Mouse (Mus musculus): ENCODE data around the gene Sass6.

Gene Sass6

DNA sequence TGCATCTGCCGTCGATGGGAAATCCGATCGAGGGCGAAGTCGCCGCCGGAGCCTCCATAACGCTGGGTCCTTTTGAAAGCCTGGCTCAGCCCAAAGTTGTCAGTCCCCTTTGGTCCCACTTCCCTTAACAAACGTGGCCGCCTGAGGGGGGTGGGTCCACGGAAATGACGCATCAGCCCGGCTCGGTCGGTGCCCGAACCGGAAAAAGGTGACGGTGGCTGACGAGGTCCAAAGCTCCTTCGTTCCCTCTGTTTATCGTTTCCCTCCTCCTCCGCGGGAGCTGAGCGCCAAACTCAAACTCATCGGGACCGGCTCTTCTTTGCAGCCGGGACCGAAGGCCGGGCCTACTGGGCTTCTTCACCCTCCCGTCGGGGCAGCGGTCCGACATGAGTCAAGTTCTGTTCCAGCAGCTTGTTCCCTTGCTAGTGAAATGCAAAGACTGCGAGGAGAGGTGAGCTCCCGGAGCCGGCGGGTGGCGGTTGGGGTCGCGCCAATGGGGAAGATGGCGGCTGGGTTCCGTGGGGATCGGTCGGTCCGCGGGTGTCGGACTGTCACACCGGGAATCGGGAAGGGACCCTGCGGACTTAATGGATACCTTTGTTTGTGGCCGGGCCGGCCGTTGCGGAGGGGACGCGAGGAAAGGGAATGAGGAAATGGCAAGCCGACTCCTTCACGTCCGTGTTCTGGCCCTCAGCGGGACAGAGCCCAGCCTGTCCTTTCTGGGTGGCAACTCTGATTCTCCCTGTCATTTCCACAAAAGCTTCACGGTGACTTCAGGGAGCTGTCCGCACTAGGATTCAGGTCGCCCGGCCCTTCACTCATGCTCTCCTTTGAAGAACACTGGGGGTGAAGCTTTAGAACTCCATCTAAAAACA, at the start of gene Sass6:
Gene Sass6 (plus strand): TSS at position 255 of the 875 bp plus-strand sequence.
- under 1% methylated on average over 65 of the region's 65 CpGs for WGBS

- WGBS, result 93% methylated on average over 5 of the region's 5 CpGs
Measured at GRCm38 (mm10) chr3:116547430-116547829, 47.4 kb upstream of the Sass6 start.

GRCm38 (mm10) chr3:116551362-116551761, 43.4 kb upstream of the Sass6 start:
- 60% methylated on average over 5 of the region's 5 CpGs for WGBS

DNA sequence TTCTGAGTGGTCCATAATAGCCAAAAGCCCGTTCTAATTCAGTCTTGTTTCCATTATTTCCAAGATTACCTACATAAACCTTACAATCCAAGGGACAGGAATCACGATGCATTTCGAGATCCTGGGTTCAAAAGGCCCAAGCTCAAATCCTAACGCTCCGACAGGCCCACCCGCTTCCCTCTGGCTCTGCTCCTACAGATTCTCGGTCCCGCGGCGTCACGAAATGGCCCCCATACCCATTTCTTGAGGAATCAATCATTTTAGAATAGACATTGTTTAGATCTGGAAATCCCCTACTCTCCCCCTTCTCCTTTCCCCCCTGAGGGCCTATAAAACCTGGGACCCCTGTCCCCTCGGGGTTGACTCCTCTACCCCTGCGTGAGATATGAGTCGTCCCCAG, 33.5 kb upstream of the Sass6 start:
- WGBS, result 96% methylated on average over 14 of the region's 14 CpGs

DNA sequence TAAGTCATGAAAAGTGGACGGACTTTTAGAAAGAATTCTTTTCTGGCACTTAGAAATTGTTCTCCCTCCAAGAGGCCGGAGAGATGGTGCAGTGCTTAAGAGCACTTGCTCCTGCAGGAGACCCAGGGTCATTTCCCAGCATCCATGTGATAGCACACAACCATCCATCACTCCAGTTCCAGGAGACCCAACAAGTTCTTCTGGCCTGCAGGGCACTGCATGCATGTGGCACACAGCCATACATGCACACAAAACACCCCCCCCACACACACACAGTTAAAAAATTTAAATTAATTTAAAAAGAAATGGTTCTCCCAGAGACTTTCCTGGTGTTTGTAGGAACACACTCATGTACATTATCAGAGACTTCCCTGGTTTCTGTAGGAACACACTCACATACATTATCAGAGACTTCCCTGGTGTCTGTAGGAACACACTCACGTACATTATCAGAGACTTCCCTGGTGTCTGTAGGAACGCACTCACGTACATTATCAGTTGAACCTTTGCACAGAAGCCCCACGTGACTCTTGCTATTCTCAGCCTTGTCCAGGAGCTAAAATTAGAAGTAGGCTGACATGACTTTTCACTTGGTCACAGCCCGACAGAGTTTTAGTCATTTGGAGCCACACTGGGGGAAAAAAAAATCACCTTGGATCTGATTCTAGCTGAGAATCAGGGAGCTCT, 32.2 kb upstream of the Sass6 start, which contains the start of gene Lrrc39:
Gene Lrrc39 (plus strand): TSS at position 566 of the 687 bp plus-strand sequence.
- WGBS, result 73% methylated on average over 7 of the region's 7 CpGs

DNA sequence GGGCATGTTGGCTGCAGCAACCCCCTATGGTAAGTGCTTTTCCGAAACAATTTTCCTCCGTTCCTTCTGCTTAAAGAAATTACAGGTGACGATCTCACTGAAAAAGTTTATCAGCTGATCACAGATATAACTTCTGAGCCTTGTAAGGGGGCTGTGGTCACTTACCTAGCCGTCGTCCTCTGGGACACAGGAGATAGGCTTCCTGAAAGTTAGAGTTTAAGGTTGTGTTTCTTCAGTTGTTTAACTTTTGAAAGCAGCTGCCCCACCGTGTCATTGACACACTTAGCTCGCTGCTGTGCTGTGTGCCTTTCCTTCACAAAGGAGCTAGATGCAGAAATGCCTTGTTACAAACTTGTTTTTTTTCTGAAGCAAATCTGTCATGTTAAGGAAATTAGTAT, 31.7 kb upstream of the Sass6 start:
- WGBS, result 78% methylated on average over 7 of the region's 7 CpGs

DNA sequence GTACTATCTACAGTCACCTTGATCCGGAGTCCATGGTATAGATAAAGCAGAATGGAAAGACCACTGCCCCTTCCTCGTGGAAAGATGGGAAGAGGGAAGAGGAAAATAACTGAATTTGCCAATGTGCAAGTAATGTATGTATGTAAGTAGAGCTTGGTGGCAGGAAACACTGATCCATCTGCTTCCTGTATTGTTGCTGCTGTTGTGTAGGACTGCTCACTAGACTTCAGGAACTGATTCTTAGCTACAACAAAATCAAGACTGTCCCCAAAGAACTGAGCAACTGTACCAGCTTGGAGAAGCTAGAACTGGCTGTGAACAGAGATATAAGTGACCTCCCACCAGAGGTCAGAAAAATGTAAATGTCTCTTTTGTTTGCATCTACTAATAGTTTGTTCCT, 24.2 kb upstream of the Sass6 start:
- WGBS, result 71% methylated on average over 2 of the region's 2 CpGs

GRCm38 (mm10) chr3:116577286-116577685, 17.5 kb upstream of the Sass6 start:
- WGBS, result 61% methylated on average over 3 of the region's 3 CpGs

- WGBS, result 64% methylated on average over 9 of the region's 9 CpGs
Measured at GRCm38 (mm10) chr3:116582201-116582600, 12.6 kb upstream of the Sass6 start.

- WGBS, result 2% methylated on average over 22 of the region's 22 CpGs
Measured at GRCm38 (mm10) chr3:116594076-116594727, 580 bp upstream of the Sass6 start.

GRCm38 (mm10) chr3:116595603-116595991, 815 bp downstream of the Sass6 start:
- 8% methylated on average over 10 of the region's 10 CpGs for WGBS

DNA sequence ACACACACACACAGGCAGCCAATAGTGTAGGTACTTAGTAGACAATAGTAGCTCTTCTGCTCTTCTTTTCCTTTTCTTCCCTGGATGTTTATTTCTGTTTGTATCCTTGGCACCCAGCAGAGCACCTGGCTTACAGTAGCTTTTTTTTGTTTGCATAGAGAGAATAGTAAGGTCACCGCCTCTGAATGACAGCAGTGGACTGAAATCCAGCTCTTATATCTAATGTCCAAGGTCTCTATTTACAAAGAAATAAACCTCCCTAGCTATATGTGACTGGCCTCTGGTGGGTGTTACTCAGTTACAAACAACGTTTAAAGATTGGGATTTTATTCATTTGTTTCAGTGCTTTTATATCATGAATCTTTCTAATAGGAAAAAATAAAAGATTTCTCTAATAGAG, 4.9 kb downstream of the Sass6 start:
- WGBS, result 74% methylated on average over 2 of the region's 2 CpGs

- WGBS, result 85% methylated on average over 5 of the region's 5 CpGs
Measured at GRCm38 (mm10) chr3:116601005-116601404, 6.2 kb downstream of the Sass6 start.

GRCm38 (mm10) chr3:116601781-116602180, 7.0 kb downstream of the Sass6 start:
- 88% methylated on average over 5 of the region's 5 CpGs for WGBS

DNA sequence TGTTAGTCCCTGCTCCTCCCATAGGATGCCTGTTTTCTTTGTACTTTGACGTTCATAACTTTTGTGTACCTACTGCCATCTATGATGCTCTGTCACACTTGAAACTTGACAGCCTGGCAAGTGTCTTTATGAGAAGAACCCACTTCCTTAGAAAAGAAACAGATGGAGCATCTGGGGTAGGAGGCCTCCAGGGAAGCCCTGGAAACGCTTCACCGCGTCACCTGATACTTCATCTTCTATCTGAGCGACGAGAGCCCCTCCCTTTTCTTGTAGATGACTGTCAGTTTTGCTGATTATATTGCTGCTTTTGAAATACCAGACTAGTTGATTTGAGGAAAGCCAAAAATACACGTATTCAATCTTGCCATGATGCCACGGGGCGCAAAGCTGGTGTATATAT, 9.8 kb downstream of the Sass6 start:
- 60% methylated on average over 9 of the region's 9 CpGs for WGBS

GRCm38 (mm10) chr3:116614295-116614892, 19.6 kb downstream of the Sass6 start, which contains the start of gene Trmt13:
Gene Trmt13, minus strand, starts transcription at chr3:116614587.
- 50% methylated on average over 10 of the region's 10 CpGs for WGBS

GRCm38 (mm10) chr3:116615318-116616068, 20.7 kb downstream of the Sass6 start:
- WGBS, result 81% methylated on average over 8 of the region's 8 CpGs

DNA sequence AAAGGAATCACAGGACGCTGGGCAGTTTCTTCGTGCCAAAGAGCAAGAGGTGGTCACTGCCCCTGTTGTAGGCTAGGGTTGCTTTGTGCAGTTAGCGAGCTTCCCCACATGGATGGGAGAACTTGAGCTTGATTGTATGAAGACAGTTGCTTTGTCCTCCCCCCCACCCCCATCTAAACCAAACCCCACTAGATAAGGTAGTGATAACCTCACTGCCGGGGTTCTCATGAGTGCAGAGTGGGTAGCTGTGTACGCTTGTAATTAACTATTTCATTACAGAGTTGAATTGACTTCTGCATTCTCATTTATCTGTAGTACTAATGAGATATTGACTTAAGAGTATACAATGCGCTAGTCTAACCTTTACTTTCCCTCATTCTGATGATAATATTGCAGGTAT, 24.1 kb downstream of the Sass6 start:
- 71% methylated on average over 6 of the region's 6 CpGs for WGBS

- 70% methylated on average over 7 of the region's 7 CpGs for WGBS
Measured at GRCm38 (mm10) chr3:116620636-116621370, 26.0 kb downstream of the Sass6 start.

DNA sequence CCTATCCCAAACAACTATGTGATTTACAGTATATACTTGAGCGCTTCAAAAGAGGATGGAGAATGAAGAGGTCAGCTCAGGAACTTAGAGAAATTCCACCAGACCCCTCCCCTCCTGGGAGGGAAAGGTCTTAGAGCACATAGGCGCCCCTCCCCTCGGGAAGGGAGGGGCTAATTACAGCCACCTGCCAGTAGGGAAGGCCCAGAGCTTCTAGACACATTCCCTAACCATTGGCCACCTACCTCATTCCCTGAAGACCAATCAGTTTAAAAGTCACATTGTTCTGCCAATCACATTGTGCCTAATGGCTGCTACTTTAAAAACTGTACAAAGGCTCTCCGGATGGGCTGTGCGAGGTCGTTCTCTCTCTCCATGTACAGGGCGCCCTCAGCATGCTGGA, 27.9 kb downstream of the Sass6 start:
- WGBS, result 94% methylated on average over 7 of the region's 7 CpGs

All from cerebral cortex, adult 2 months (tissue).